Mouse (Mus musculus): ENCODE results near the gene Gnai2. TPM values are rescaled to one million over a fixed set of nuclear protein-coding genes. Genes with fewer than 3 reads are reported as not detected.

Gnai2 gene
- polyA plus RNA-seq, 1 experiment from 2014 or later, result 262 TPM

Other genes starting within 250 kb of the Gnai2 start
- gene Cacna2d2, start 235.8 kb downstream of the Gnai2 start, polyA plus RNA-seq (2015; fragmentation: Nextera tagmentation; extraction: Ambion mirVana), result 7.6 and 9.8 TPM in 2 replicates
- gene Tmem115, start 101.4 kb downstream of the Gnai2 start, polyA plus RNA-seq (2015; fragmentation: Nextera tagmentation; extraction: Ambion mirVana), result 45.7 and 46.1 TPM in 2 replicates
- gene Cyb561d2, start 93.2 kb downstream of the Gnai2 start, polyA plus RNA-seq (2015; fragmentation: Nextera tagmentation; extraction: Ambion mirVana), result 46.9 and 53.9 TPM in 2 replicates
- gene Nprl2, start 93.1 kb downstream of the Gnai2 start, polyA plus RNA-seq (2015; fragmentation: Nextera tagmentation; extraction: Ambion mirVana), result 67.5 and 77.9 TPM in 2 replicates
- 1.6 and 2.6 TPM in 2 replicates for gene Zmynd10, start 88.1 kb downstream of the Gnai2 start, polyA plus RNA-seq (2015; fragmentation: Nextera tagmentation; extraction: Ambion mirVana)
- 41.2 and 46.1 TPM in 2 replicates for gene Rassf1, start 83.8 kb downstream of the Gnai2 start, polyA plus RNA-seq (2015; fragmentation: Nextera tagmentation; extraction: Ambion mirVana)
- gene Tusc2, start 72.1 kb downstream of the Gnai2 start, polyA plus RNA-seq (2015; fragmentation: Nextera tagmentation; extraction: Ambion mirVana), result 112 and 125 TPM in 2 replicates
- 56.0 and 57.3 TPM in 2 replicates for gene Hyal2, start 67.4 kb downstream of the Gnai2 start, polyA plus RNA-seq (2015; fragmentation: Nextera tagmentation; extraction: Ambion mirVana)
- gene Hyal1, start 58.4 kb downstream of the Gnai2 start, polyA plus RNA-seq (2015; fragmentation: Nextera tagmentation; extraction: Ambion mirVana), result 8.5 and 11.0 TPM in 2 replicates
- 16.9 and 19.7 TPM in 2 replicates for gene Naa80, start 56.5 kb downstream of the Gnai2 start, polyA plus RNA-seq (2015; fragmentation: Nextera tagmentation; extraction: Ambion mirVana)
- 2.0 and 2.2 TPM in 2 replicates for gene Hyal3, start 54.5 kb downstream of the Gnai2 start, polyA plus RNA-seq (2015; fragmentation: Nextera tagmentation; extraction: Ambion mirVana)
- 14.4 and 25.2 TPM in 2 replicates for gene Ifrd2, start 47.7 kb downstream of the Gnai2 start, polyA plus RNA-seq (2015; fragmentation: Nextera tagmentation; extraction: Ambion mirVana)
- gene Sema3b, start 26.1 kb downstream of the Gnai2 start, polyA plus RNA-seq (2015; fragmentation: Nextera tagmentation; extraction: Ambion mirVana), result 6.6 and 9.7 TPM in 2 replicates
- gene Slc38a3, start 34.2 kb upstream of the Gnai2 start, polyA plus RNA-seq (2015; fragmentation: Nextera tagmentation; extraction: Ambion mirVana), result 35.1 and 35.4 TPM in 2 replicates
- gene Gnat1, start 44.3 kb upstream of the Gnai2 start, polyA plus RNA-seq (2015; fragmentation: Nextera tagmentation; extraction: Ambion mirVana), result 2.5 and 2.9 TPM in 2 replicates
- 10.2 and 12.5 TPM in 2 replicates for gene Sema3f, start 75.1 kb upstream of the Gnai2 start, polyA plus RNA-seq (2015; fragmentation: Nextera tagmentation; extraction: Ambion mirVana)
- gene Rbm5, start 135.6 kb upstream of the Gnai2 start, polyA plus RNA-seq (2015; fragmentation: Nextera tagmentation; extraction: Ambion mirVana), result 229 and 230 TPM in 2 replicates
- 85.4 and 86.3 TPM in 2 replicates for gene Rbm6, start 237.9 kb upstream of the Gnai2 start, polyA plus RNA-seq (2015; fragmentation: Nextera tagmentation; extraction: Ambion mirVana)